Comparison of ENCODE assay signal across 8 mouse cellular contexts in genomic region chr4:12538694-12539121, GRCm38 (mm10).
DNase-seq lines count a peak whose midpoint lies in the region; ATAC-seq and TF ChIP-seq lines count a peak whose summit lies in the region.

No protein-coding gene starts in this region.

- H3K4me3 ChIP-seq in embryonic facial prominence, embryonic 15.5 days (replicated peaks) = 0 out of 2 replicates have a peak overlapping the region, but pooled peaks have one; percentile 3
- H3K4me3 ChIP-seq in layer of hippocampus, adult 2 months = peak overlapping the region; percentile 30
- no peak overlapping the region for H3K4me3 ChIP-seq in lung, postnatal 0 days (ENCODE audit: low read depth, low read length)

- intact Hi-C loops in heart, postnatal 36 days (cut with DNase I) = loop anchor here (2.0 to 10.0 kb wide), 4 partner anchors 296 to 1896 kb away; no protein-coding TSS in a partner anchor

- H3K9me3 ChIP-seq in embryonic facial prominence, embryonic 15.5 days (replicated peaks) = no peaks in the 10 kb centered on the region
- H3K9me3 ChIP-seq in lung, postnatal 0 days (ENCODE audit: low read length) = no peaks in the 10 kb centered on the region

- TF ChIP-seq EP300 in lung, postnatal 0 days (IDR thresholded peaks at IDR 0.05) = no peak

- no peak overlapping the region for H3K9ac ChIP-seq in embryonic facial prominence, embryonic 15.5 days
- H3K9ac ChIP-seq in lung, postnatal 0 days (replicated peaks; ENCODE audit: low read depth) = no peak overlapping the region

- WGBS in embryonic facial prominence, embryonic 15.5 days = 4% methylated on average over 4 of the region's 4 CpGs
- WGBS in lung, postnatal 0 days = 5% methylated on average over 4 of the region's 4 CpGs

- TF ChIP-seq CTCF in layer of hippocampus, adult 2 months (conservative IDR thresholded peaks at IDR 0.05) = peak; percentile 93
- TF ChIP-seq CTCF in lung, postnatal 0 days (IDR thresholded peaks at IDR 0.05) = peak; percentile 76

- H3K27me3 ChIP-seq in embryonic facial prominence, embryonic 15.5 days = no peaks in the 10 kb centered on the region
- no peaks in the 10 kb centered on the region for H3K27me3 ChIP-seq in lung, postnatal 0 days (replicated peaks; ENCODE audit: insufficient read depth, low read length)

- peak; percentile 22 for DNase-seq in 416B (ENCODE audit: low read depth)
- peak; percentile 31 for DNase-seq in adrenal gland, postnatal 25 days
- DNase-seq in heart, postnatal 36 days = peak; percentile 17 to 40
- peak; percentile 58 to 67 for DNase-seq in layer of hippocampus, adult 2 months (ENCODE audit: low spot score in 2 of 2)
- DNase-seq in lung, postnatal 0 days (ENCODE audit: low spot score) = peak; percentile 58
- DNase-seq in right cerebral cortex, postnatal 10 days (ENCODE audit: low spot score in 2 of 2) = peak; percentile 73 to 77
- DNase-seq in B cell, adult 2 months = no peak

- no peak for ATAC-seq in embryonic facial prominence, embryonic 15.5 days (ENCODE audit: insufficient number of reproducible peaks, low FRiP score, low TSS enrichment, low read depth)
- ATAC-seq in lung, postnatal 0 days = no peak

- H3K36me3 ChIP-seq in embryonic facial prominence, embryonic 15.5 days = no peaks in the 10 kb centered on the region
- no peaks in the 10 kb centered on the region for H3K36me3 ChIP-seq in lung, postnatal 0 days (ENCODE audit: insufficient read depth, low read length)

- peak overlapping the region; percentile 42 for H3K4me2 ChIP-seq in embryonic facial prominence, embryonic 15.5 days (replicated peaks)
- no peak overlapping the region for H3K4me2 ChIP-seq in lung, postnatal 0 days (replicated peaks; ENCODE audit: low read depth, low read length)

- no peak overlapping the region for H3K27ac ChIP-seq in embryonic facial prominence, embryonic 15.5 days (replicated peaks)
- H3K27ac ChIP-seq in layer of hippocampus, adult 2 months = no peak overlapping the region
- H3K27ac ChIP-seq in lung, postnatal 0 days (ENCODE audit: low read length) = no peak overlapping the region

- H3K4me1 ChIP-seq in embryonic facial prominence, embryonic 15.5 days = no peaks in the 10 kb centered on the region; the same call in 1 of the 2 replicates
- H3K4me1 ChIP-seq in lung, postnatal 0 days (ENCODE audit: insufficient read depth, low read depth, low read length) = no peaks in the 10 kb centered on the region

Comparison
In these comparisons a context has a peak if more than half of its experiments do, and no peak if none do; other contexts are left out.
1. DNase-seq: peak in 416B (single experiment), adrenal gland, postnatal 25 days (single experiment), heart, postnatal 36 days (2 of 2), layer of hippocampus, adult 2 months (2 of 2), lung, postnatal 0 days (single experiment) and right cerebral cortex, postnatal 10 days (2 of 2); none in B cell, adult 2 months (0 of 2).